In the genomic region with DNA sequence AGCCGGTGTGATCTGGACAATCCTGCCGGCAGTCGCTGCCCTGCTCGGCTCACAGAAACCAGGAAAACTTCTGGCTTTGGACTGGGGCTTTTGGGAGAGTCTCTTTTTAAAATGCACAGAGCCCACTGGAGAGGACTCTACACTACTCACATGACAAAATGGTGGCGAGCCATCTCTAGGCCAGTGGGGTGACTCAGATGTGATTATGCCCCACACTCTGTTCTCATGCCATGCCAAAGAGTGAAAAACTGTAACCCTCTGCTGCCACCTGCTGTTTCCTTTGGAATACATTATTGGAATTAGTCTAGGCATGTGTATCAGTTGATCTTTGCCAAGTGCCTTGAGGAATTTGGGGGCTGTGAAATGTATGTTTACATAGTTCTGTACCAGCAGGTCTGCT, we compare ENCODE assay signal across 8 mouse cellular contexts. TPM values are rescaled to one million over a fixed set of nuclear protein-coding genes. Genes with fewer than 3 reads are reported as not detected.
DNase-seq lines count a peak whose midpoint lies in the region; ATAC-seq and TF ChIP-seq lines count a peak whose summit lies in the region.
"Had no signal": no experiment of that assay in that cellular context is flagged by ENCODE, and none has a peak within 500 bp of the region (broad histone marks: within the 10 kb centered on the region; RNA-seq: fewer than 3 reads in every experiment).

No protein-coding gene starts in this region.

- H3K9ac ChIP-seq in ES-Bruce4 (ENCODE audit: low read depth, poor library complexity, severe bottlenecking) = no peak overlapping the region
- no peak overlapping the region for H3K9ac ChIP-seq in forebrain, embryonic 13.5 days
- no peak overlapping the region for H3K9ac ChIP-seq in lung, embryonic 15.5 days
- H3K9ac ChIP-seq: heart, embryonic 13.5 days had no signal

- no peaks in the 10 kb centered on the region for H3K36me3 ChIP-seq in ES-Bruce4 (ENCODE audit: control insufficient read depth, insufficient read depth, low read length, poor library complexity, severe bottlenecking)
- H3K36me3 ChIP-seq in forebrain, embryonic 13.5 days (ENCODE audit: poor library complexity, severe bottlenecking) = no peaks in the 10 kb centered on the region
- no peaks in the 10 kb centered on the region for H3K36me3 ChIP-seq in lung, embryonic 15.5 days

- no peak overlapping the region for H3K4me3 ChIP-seq in ES-Bruce4 (ENCODE audit: low read depth, low read length)
- H3K4me3 ChIP-seq in forebrain, embryonic 13.5 days = no peak overlapping the region
- H3K4me3 ChIP-seq in lung, embryonic 15.5 days = no peak overlapping the region
- H3K4me3 ChIP-seq: heart, embryonic 13.5 days had no signal

- no peak for TF ChIP-seq EP300 in ES-Bruce4 (IDR thresholded peaks at IDR 0.05; ENCODE audit: insufficient read depth, low read depth, low read length)

- peak; percentile 33 for TF ChIP-seq CTCF in ES-Bruce4 (IDR thresholded peaks at IDR 0.05; ENCODE audit: low read depth, low read length)

- peak; percentile 82 for DNase-seq in A20 (ENCODE audit: low read depth, low spot score)
- peak; percentile 43 for DNase-seq in cerebellum, adult 11 months
- peak; percentile 75 to 77 for DNase-seq in kidney, adult 8-10 months
- peak; percentile 86 for DNase-seq in retina, postnatal 1 day

- no peaks in the 10 kb centered on the region for H3K9me3 ChIP-seq in ES-Bruce4 (replicated peaks; ENCODE audit: control insufficient read depth, insufficient read depth, low read length, poor library complexity, severe bottlenecking)
- peaks cover 7% of the 10 kb centered on the region for H3K9me3 ChIP-seq in forebrain, embryonic 13.5 days (replicated peaks)
- no peaks in the 10 kb centered on the region for H3K9me3 ChIP-seq in lung, embryonic 15.5 days

- no peaks in the 10 kb centered on the region for H3K27me3 ChIP-seq in ES-Bruce4 (ENCODE audit: control insufficient read depth, insufficient read depth, low read length, poor library complexity, severe bottlenecking)
- no peaks in the 10 kb centered on the region for H3K27me3 ChIP-seq in forebrain, embryonic 13.5 days
- 0 out of 2 replicates have a peak, but pooled peaks cover 4% of the 10 kb centered on the region for H3K27me3 ChIP-seq in lung, embryonic 15.5 days
- H3K27me3 ChIP-seq: heart, embryonic 13.5 days had no signal

- ATAC-seq in forebrain, embryonic 13.5 days = peak; percentile 51
- peak; percentile 50 for ATAC-seq in lung, embryonic 15.5 days (ENCODE audit: borderline replicate concordance, extremely low read depth, low FRiP score, low TSS enrichment)

- TF ChIP-seq POLR2A in ES-Bruce4 (IDR thresholded peaks at IDR 0.05; ENCODE audit: insufficient read depth, low read length) = no peak

- no peaks in the 10 kb centered on the region for H3K4me1 ChIP-seq in ES-Bruce4 (ENCODE audit: control insufficient read depth, insufficient read depth, low read length)
- peaks cover 3% of the 10 kb centered on the region; the same call in 1 of the 2 replicates for H3K4me1 ChIP-seq in forebrain, embryonic 13.5 days
- H3K4me1 ChIP-seq in lung, embryonic 15.5 days = peaks cover 34% of the 10 kb centered on the region

- no peak overlapping the region for H3K27ac ChIP-seq in ES-Bruce4 (ENCODE audit: insufficient read depth, low read length)
- H3K27ac ChIP-seq in forebrain, embryonic 13.5 days = no peak overlapping the region
- no peak overlapping the region for H3K27ac ChIP-seq in lung, embryonic 15.5 days
- H3K27ac ChIP-seq: heart, embryonic 13.5 days had no signal

- 70% methylated on average over 5 of the region's 5 CpGs for WGBS in forebrain, embryonic 13.5 days
- 70% methylated on average over 5 of the region's 5 CpGs for WGBS in lung, embryonic 15.5 days

- H3K4me2 ChIP-seq in forebrain, embryonic 13.5 days = no peak overlapping the region
- no peak overlapping the region for H3K4me2 ChIP-seq in lung, embryonic 15.5 days
- H3K4me2 ChIP-seq: heart, embryonic 13.5 days had no signal

RNA-seq across cellular contexts. Expression of a gene that starts 17.9 kb away (rescaled TPM):
- 1.9 and 2.4 TPM in 2 replicates for polyA plus RNA-seq in ES-Bruce4 (2011; ENCODE audit: insufficient read depth, insufficient read length, low read depth, missing spikeins)
- polyA plus RNA-seq in forebrain, embryonic 13.5 days (2015; fragmentation: Nextera tagmentation; extraction: Ambion mirVana) = 3.9 and 4.9 TPM in 2 replicates
- polyA plus RNA-seq in lung, embryonic 15.5 days (2015; fragmentation: Nextera tagmentation; extraction: Ambion mirVana) = 6.4 and 6.7 TPM in 2 replicates

RNA-seq across cellular contexts. Expression of a gene that starts 30.6 kb away (rescaled TPM):
- polyA plus RNA-seq in ES-Bruce4 (2011; ENCODE audit: insufficient read depth, insufficient read length, low read depth, missing spikeins) = 60.2 and 65.5 TPM in 2 replicates
- polyA plus RNA-seq in forebrain, embryonic 13.5 days (2015; fragmentation: Nextera tagmentation; extraction: Ambion mirVana) = 51.8 and 54.9 TPM in 2 replicates
- polyA plus RNA-seq in lung, embryonic 15.5 days (2015; fragmentation: Nextera tagmentation; extraction: Ambion mirVana) = 37.4 and 39.1 TPM in 2 replicates
